Mouse (Mus musculus) kidney, embryonic 14.5 days (tissue): ENCODE measurements around the gene Zfp280c. TPM values are rescaled to one million over a fixed set of nuclear protein-coding genes. Genes with fewer than 3 reads are reported as not detected.
A peak's percentile ranks its signal among the peaks of the same experiment; 100 is the strongest.

Source experiments
- ATAC-seq: fragments of 200-750 bp; cut with Nextera tagmentation; 2 replicates; pipeline ENCODE4 v1.8.0; 2017; ENCODE audit warnings: moderate number of reproducible peaks, mild to moderate bottlenecking, moderate TSS enrichment, moderate library complexity; ENCODE audit not compliant: low FRiP score, low TSS enrichment
- H3K27ac ChIP-seq: fragments of 300-500 bp; sonication (generic); 2 replicates; pipeline ENCODE4 v1.5.1; 2014; ENCODE audit warnings: low read depth, mild to moderate bottlenecking, low read length, moderate library complexity, mixed read lengths
- H3K27me3 ChIP-seq: fragments of 300-500 bp; sonication (generic); 2 replicates; pipeline ENCODE4 v1.6.1; 2014; ENCODE audit warnings: mild to moderate bottlenecking, low read length; ENCODE audit not compliant: control insufficient read depth, insufficient read depth
- H3K36me3 ChIP-seq: fragments of 300-500 bp; sonication (generic); 2 replicates; pipeline ENCODE4 v1.6.1; 2014; ENCODE audit warnings: low read length, mixed read lengths; ENCODE audit not compliant: control insufficient read depth, insufficient read depth
- H3K4me1 ChIP-seq: fragments of 300-500 bp; sonication (generic); 2 replicates; pipeline ENCODE4 v1.6.1; 2014; ENCODE audit warnings: low read length, mixed read lengths; ENCODE audit not compliant: control insufficient read depth, insufficient read depth
- H3K4me2 ChIP-seq: fragments of 300-500 bp; sonication (generic); replicated peaks from 2 replicates; pipeline ENCODE4 v1.6.1; 2014; ENCODE audit warnings: low read depth, mild to moderate bottlenecking, low read length
- H3K4me3 ChIP-seq: fragments of 300-500 bp; sonication (generic); 2 replicates; pipeline ENCODE4 v1.5.1; 2014; ENCODE audit warnings: mild to moderate bottlenecking, low read length
- H3K9ac ChIP-seq: fragments of 300-500 bp; sonication (generic); 2 replicates; pipeline ENCODE4 v1.6.1; 2014; ENCODE audit warnings: low read depth, mild to moderate bottlenecking, low read length, moderate library complexity
- H3K9me3 ChIP-seq: fragments of 300-500 bp; sonication (generic); 2 replicates; pipeline ENCODE4 v1.6.1; 2016; ENCODE audit warnings: low read length; ENCODE audit not compliant: control insufficient read depth
- WGBS: fragments of 180-500 bp; shearing (Covaris S2); extraction: QIAGEN DNeasy Blood & Tissue Kit; methylation state at CpG from one replicate; pipeline ENCODE4 v1.1.7; 2014; 5-methylcytosine and 5-hydroxymethylcytosine counted together
- polyA plus RNA-seq: library from polyadenylated mRNA; unstranded; fragments of >200 nt; fragmentation: Nextera tagmentation; extraction: Ambion mirVana; gene quantifications from 2 replicates; pipeline ENCODE4 v1.2.1, GENCODE M21; 2014

Zfp280c gene
- 18.5 and 20.4 TPM in 2 replicates for polyA plus RNA-seq

DNA sequence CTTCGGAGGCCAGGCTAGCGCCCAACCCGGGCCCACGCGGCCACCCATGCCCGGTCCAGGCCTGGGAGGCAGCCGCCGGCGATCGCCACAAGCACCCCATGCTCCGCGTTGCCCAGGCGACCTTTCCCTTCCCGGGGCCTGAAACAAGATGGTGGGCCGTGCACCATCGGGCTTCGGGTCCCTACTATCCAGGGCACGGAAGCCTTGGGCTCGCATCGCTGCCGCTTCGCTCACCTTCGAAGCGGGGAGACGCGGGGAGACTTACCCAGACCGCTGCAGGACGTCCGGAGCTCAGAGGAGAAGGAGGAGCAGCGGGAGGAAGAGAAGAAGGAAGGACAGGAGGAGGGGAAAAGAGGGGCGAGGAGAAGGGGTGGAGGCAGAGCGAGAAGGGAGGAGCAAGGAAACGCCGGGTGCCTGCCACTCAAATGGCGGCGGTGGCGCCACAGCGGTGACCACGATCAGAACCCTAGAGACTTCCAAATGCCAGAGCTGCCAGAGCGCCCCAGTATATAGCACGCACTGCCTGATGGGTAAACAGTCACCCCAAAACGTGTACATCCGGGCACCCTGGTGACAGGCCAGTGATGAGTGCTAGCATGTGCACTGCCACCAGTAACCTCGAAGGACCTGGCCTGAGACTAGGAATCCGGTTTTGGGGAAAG is at the start of gene Zfp280c:
Gene Zfp280c, minus strand, starts transcription at position 406 of the 662 bp plus-strand sequence.
- Histone ChIP-seq H3K36me3 (peaks cover 4% of the 10 kb centered on the region; the same call in 1 of the 2 replicates), H3K27me3 (no peaks in the 10 kb centered on the region), H3K9me3 (no peaks in the 10 kb centered on the region), H3K4me2 (peak within 1 kb of the TSS; percentile 46), H3K9ac (peak within 1 kb of the TSS; percentile 74), H3K27ac (peak within 1 kb of the TSS; percentile 69; the same call in 1 of the 2 replicates), H3K4me3 (peak within 1 kb of the TSS; percentile 62), H3K4me1 (no peaks in the 10 kb centered on the region)
- peak; percentile 94 for ATAC-seq
- 30% methylated on average over 45 of the region's 45 CpGs for WGBS

GRCm38 (mm10) chrX:48637032-48637431 is 42.7 kb upstream of the Zfp280c start:
- Histone ChIP-seq H3K4me1 (no peaks in the 10 kb centered on the region), H3K4me3 (no peak overlapping the region), H3K4me2 (no peak overlapping the region), H3K27ac (no peak overlapping the region), H3K9me3 (no peaks in the 10 kb centered on the region), H3K36me3 (no peaks in the 10 kb centered on the region), H3K27me3 (no peaks in the 10 kb centered on the region), H3K9ac (no peak overlapping the region)
- WGBS: 58% methylated on average over 2 of the region's 2 CpGs
- no peak for ATAC-seq

DNA sequence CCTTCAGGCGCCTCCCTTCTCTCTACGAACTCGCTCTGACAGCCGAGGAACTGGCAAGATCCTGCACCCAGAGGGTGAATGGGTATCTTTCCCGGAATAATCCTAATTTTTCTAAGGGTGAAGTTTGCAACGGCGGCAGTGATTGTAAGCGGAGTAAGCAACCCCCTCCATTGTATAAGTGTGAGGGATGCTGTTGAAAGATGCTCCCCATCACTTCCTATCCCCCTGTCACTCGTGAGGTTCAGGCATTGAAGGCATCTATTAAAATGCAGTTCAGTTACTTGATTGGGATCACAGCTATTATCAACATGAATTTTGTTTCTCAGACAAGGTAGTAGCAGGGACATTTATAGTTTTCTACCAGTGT is 29.7 kb upstream of the Zfp280c start:
- H3K4me1 ChIP-seq: no peaks in the 10 kb centered on the region
- no peaks in the 10 kb centered on the region for H3K9me3 ChIP-seq
- ATAC-seq: no peak
- peak overlapping the region; percentile 58 for H3K9ac ChIP-seq
- peak overlapping the region; percentile 82; the same call in 1 of the 2 replicates for H3K27ac ChIP-seq
- H3K4me3 ChIP-seq: peak overlapping the region; percentile 49
- no peaks in the 10 kb centered on the region for H3K36me3 ChIP-seq
- H3K4me2 ChIP-seq: peak overlapping the region; percentile 46
- H3K27me3 ChIP-seq: no peaks in the 10 kb centered on the region
- 33% methylated on average over 9 of the region's 9 CpGs for WGBS

GRCm38 (mm10) chrX:48623379-48624053 is 29.2 kb upstream of the Zfp280c start, which contains the start of gene Slc25a14:
TSS of gene Slc25a14 (plus strand) at chrX:48623413.
- H3K4me3 ChIP-seq: peak within 1 kb of the TSS; percentile 49
- H3K9me3 ChIP-seq: no peaks in the 10 kb centered on the region
- H3K4me1 ChIP-seq: no peaks in the 10 kb centered on the region
- H3K27me3 ChIP-seq: no peaks in the 10 kb centered on the region
- peak within 1 kb of the TSS; percentile 46 for H3K4me2 ChIP-seq
- WGBS: 27% methylated on average over 31 of the region's 38 CpGs
- ATAC-seq: peak; percentile 96
- peak within 1 kb of the TSS; percentile 82 for H3K27ac ChIP-seq
- peak within 1 kb of the TSS; percentile 58 for H3K9ac ChIP-seq
- no peaks in the 10 kb centered on the region for H3K36me3 ChIP-seq

DNA sequence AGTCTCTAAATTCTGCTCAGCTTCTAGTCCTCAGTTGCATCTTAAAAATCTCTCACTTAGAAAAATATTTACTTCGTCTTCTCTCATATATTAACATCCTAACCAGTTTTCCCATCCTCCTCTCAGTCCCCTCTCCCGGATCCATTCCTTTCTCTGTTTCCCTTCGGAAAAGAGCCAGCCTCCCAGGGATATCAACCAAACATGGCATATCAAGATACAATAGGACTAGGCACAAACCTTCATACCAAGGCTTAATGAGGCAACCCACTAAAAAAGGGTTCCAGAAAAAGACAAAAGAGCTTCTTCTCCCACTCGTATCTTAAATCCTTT is 28.7 kb upstream of the Zfp280c start:
- no peaks in the 10 kb centered on the region for H3K9me3 ChIP-seq
- no peaks in the 10 kb centered on the region for H3K36me3 ChIP-seq
- H3K4me1 ChIP-seq: no peaks in the 10 kb centered on the region
- ATAC-seq: 0 out of 2 replicates have a peak, but pooled peaks have one; percentile 36
- no peaks in the 10 kb centered on the region for H3K27me3 ChIP-seq
- peak overlapping the region; percentile 82 for H3K27ac ChIP-seq
- H3K9ac ChIP-seq: peak overlapping the region; percentile 48; the same call in 1 of the 2 replicates
- peak overlapping the region; percentile 46 for H3K4me2 ChIP-seq
- H3K4me3 ChIP-seq: peak overlapping the region; percentile 49
- 25% methylated on average over 4 of the region's 4 CpGs for WGBS

DNA sequence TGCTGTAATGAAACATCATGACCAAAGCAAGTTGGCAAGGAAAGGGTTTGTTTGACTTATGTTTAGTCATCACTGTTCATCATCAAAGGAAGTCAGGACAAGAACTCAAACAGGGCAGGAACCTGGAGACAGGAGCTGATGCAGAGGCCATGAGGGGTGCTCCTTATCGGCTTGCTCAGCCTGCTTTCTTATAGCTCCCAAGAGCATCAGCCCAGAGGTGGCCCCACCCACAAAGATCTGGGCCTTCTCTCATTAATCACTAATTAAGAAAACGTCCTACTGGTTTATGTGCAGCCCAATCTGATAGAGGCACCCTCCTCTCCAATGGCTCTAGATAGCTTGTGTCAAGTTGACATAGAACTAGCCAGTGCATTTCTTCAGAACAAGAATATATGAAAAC is 10.6 kb upstream of the Zfp280c start:
- Histone ChIP-seq H3K4me3 (no peak overlapping the region), H3K4me2 (no peak overlapping the region), H3K9ac (no peak overlapping the region), H3K27me3 (no peaks in the 10 kb centered on the region), H3K27ac (no peak overlapping the region), H3K36me3 (no peaks in the 10 kb centered on the region), H3K4me1 (no peaks in the 10 kb centered on the region), H3K9me3 (no peaks in the 10 kb centered on the region)
- 75% methylated on average over 2 of the region's 2 CpGs for WGBS
- ATAC-seq: no peak

DNA sequence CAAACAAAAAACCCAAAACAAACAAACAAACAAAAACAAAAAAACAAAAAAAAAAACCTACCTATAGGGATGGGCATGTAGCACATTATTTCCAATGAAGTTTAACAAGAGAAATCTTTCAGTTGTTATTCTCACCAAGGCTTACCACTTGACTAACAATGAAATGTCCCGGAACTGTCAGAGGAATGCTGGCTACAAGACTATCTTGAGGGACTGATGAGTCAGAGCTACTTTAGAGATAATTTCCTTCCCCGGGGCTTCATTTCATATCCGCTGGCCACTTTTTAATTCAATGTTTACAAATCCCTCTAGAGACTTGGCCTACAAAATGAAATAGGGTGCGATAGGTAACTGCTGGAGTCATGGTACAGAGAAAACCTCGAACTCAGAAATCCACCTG is 2.6 kb upstream of the Zfp280c start:
- H3K27me3 ChIP-seq: no peaks in the 10 kb centered on the region
- no peak overlapping the region for H3K9ac ChIP-seq
- no peak overlapping the region for H3K4me2 ChIP-seq
- no peak overlapping the region for H3K4me3 ChIP-seq
- no peaks in the 10 kb centered on the region for H3K4me1 ChIP-seq
- no peaks in the 10 kb centered on the region for H3K9me3 ChIP-seq
- WGBS: 91% methylated on average over 5 of the region's 5 CpGs
- H3K36me3 ChIP-seq: no peaks in the 10 kb centered on the region
- no peak overlapping the region for H3K27ac ChIP-seq
- no peak for ATAC-seq

- Histone ChIP-seq H3K27ac (no peak overlapping the region), H3K9ac (no peak overlapping the region), H3K4me1 (no peaks in the 10 kb centered on the region), H3K4me3 (no peak overlapping the region), H3K9me3 (no peaks in the 10 kb centered on the region), H3K4me2 (no peak overlapping the region), H3K36me3 (no peaks in the 10 kb centered on the region), H3K27me3 (no peaks in the 10 kb centered on the region)
- WGBS: 84% methylated on average over 9 of the region's 9 CpGs
- no peak for ATAC-seq
These were observed 1.7 kb upstream of the Zfp280c start for GRCm38 (mm10) chrX:48596053-48596452.

DNA sequence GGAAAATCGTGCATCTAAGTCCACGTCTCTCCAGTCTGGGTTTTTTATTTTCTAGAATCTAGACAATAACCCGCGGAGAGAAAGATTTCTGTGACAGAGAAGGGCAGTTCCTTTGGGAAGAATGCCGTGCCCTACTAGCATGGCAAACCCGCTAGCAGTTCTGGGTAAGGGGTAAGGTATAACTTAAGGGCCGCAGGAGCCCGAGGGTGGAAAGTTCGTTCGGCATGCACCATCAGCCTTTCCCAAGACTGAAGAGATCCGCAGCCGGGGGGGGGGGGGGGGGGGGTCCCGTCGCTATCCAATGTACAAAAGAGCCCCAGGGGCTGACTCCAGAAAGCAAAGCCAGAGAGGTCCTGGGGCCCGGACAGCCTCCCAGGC is 594 bp downstream of the Zfp280c start:
- Histone ChIP-seq H3K4me3 (peak overlapping the region; percentile 62), H3K9me3 (no peaks in the 10 kb centered on the region), H3K36me3 (peaks cover 4% of the 10 kb centered on the region; the same call in 1 of the 2 replicates), H3K4me2 (peak overlapping the region; percentile 46), H3K27ac (peak overlapping the region; percentile 69; the same call in 1 of the 2 replicates), H3K4me1 (no peaks in the 10 kb centered on the region), H3K27me3 (no peaks in the 10 kb centered on the region), H3K9ac (peak overlapping the region; percentile 74)
- ATAC-seq: no peak; the same call in 1 of the 2 replicates
- 37% methylated on average over 11 of the region's 15 CpGs for WGBS
